Mouse (Mus musculus): ENCODE measurements around the gene Cchcr1.

DNA sequence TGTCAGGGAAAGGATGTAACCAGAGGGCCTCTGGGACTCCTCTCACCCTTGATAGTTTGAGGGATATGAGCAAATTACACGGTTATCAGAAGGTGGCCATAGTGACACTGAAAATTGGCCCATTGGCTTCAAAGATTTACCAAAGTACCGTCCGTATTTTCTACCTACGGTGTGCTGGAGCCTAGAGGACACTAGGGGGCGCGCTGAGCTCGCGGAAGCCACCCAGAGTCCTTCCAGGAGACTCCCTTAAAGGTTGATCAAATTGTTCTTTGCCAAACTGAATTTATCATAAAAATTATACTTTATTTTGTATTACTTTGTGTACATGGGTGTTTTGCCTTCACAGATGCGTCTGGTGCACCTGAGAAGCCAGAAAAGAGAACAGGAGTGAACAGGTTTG, 32.8 kb upstream of the Cchcr1 start:
- peak; percentile 92 for TF ChIP-seq CTCF (IDR thresholded peaks at IDR 0.05; ENCODE audit: low read depth, low read length)
- no peak for TF ChIP-seq POLR2A (IDR thresholded peaks at IDR 0.05; ENCODE audit: insufficient read depth, low read length)

All from ES-Bruce4 (cell line).